Mouse (Mus musculus) E14TG2a.4 (cell line): ENCODE measurements around the gene Sf3b6.

Experiments
- CTCF ChIP-seq: conservative IDR thresholded peaks from 2 replicates; pipeline ENCODE4 v1.5.1; 2014; ENCODE audit warnings: low read length
- NANOG ChIP-seq: IDR thresholded peaks from 2 replicates; pipeline ENCODE4 v1.6.1; 2014; ENCODE audit warnings: borderline replicate concordance, low read length, mixed read lengths
- POU5F1 ChIP-seq: IDR thresholded peaks from 2 replicates; pipeline ENCODE4 v1.6.1; 2014; ENCODE audit warnings: low read length, borderline replicate concordance

GRCm38 (mm10) chr12:4872273-4872672 lies 54.9 kb downstream of the Sf3b6 start:
- TF ChIP-seq CTCF, result no peak
- no peak for TF ChIP-seq NANOG
- TF ChIP-seq POU5F1, result no peak
